Mouse (Mus musculus) small intestine, adult 2 months (tissue): ENCODE measurements around the gene Fam78b.

Experiments
- CTCF ChIP-seq: fragments of 200-500 bp; IDR thresholded peaks from 2 replicates; pipeline ENCODE4 v1.5.1; 2012; ENCODE audit warnings: low read depth, mild to moderate bottlenecking, control low read depth, inconsistent platforms, low read length, moderate library complexity, mixed read lengths; ENCODE audit not compliant: insufficient replicate concordance, insufficient read length; ENCODE audit errors: extremely low read depth
- POLR2A ChIP-seq: fragments of 200-500 bp; IDR thresholded peaks from 2 replicates; pipeline ENCODE4 v1.6.1; 2012; ENCODE audit warnings: low read depth, mild to moderate bottlenecking, control low read depth, inconsistent platforms, low read length, moderate library complexity

DNA sequence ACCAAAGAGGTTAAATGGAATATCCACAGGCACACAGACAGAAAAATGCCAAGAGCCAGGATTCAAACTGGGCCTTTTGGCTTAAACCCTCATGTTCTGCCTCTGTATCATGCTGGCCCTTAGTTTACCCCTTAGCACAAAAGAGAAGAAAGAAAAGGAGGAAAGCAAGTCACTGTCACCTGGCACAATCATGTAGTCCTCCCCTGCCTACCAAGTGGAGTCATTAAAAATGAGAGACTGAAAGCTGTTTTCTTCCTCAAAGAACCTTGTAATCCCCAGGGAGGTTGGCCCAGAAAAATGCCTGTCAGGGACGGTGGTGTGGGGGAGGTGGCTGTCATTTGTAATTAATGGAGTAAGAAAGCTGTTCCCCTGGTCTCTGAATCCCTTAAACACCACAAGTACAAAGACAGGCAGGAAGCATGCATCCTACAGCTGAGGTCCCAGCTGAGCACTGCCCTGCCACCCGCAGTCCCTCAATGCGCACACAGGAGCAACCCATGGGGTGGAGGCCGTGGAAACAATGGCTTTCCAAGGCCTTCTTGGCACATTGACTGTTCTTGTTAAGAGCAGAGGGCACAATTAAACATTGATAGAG, 81.4 kb downstream of the Fam78b start:
- TF ChIP-seq POLR2A: no peak
- TF ChIP-seq CTCF: no peak
